Mouse (Mus musculus): ENCODE measurements around the gene Tanc1.

The Tanc1 gene

DNA sequence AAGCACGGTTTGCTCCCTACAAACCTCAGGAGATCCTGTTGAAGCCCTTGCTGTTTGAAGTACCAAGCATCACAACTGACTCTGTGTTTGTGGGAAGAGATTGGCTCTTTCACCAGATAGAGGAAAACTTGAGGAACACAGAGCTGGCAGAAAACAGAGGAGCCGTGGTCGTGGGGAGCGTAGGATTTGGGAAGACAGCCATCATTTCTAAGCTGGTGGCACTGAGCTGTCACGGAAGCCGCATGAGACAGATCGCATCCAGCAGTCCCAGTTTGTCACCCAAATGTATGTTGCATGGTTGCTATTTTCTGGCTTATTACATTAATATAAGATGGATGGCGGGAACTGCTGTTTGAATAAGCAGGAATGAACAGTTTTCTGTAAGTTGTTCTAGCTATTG, 179.8 kb downstream of the Tanc1 start:
- no peak for DNase-seq (ENCODE audit: low read depth, low spot score)

DNA sequence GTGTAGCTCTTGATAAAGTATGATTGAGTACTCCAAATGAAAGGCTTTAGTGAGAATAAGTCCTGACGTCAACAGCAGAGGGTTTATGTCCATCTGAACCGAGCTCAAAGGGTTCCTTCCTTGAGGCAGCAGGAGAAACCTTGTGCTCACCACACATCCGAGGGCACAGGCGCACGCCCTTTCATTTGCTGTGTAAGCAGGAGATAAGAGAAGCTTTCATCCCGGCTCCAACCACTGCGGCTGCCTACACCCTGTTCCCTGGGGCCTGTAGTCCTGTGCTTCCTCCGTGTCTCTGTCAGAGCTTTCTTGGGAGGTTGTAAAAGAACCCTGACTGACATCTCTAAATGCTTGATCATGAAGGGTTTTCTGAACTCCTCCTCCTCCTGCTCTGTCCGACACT, 181.5 kb downstream of the Tanc1 start:
- no peak for DNase-seq (ENCODE audit: low read depth, low spot score)

DNA sequence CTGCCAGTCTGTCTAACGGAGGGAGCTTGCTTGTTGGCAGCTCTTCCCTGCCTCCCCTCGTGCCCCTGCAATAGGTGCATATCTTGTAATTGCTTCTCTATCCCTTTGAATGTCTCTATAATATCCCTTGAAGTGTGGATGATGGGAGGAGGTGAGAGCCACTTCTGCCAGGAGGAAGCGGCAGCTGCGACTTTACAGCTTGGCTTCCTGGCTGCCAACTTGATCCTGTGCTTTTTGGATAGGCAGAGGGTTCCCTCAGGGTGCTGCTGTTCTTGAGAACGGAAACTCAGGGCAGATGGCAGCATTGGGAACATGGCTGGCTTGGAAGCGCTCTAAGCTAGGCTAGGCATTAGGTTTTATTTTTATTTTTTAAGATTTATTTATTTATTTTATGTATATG, 183.0 kb downstream of the Tanc1 start:
- no peak for DNase-seq (ENCODE audit: low read depth, low spot score)

DNA sequence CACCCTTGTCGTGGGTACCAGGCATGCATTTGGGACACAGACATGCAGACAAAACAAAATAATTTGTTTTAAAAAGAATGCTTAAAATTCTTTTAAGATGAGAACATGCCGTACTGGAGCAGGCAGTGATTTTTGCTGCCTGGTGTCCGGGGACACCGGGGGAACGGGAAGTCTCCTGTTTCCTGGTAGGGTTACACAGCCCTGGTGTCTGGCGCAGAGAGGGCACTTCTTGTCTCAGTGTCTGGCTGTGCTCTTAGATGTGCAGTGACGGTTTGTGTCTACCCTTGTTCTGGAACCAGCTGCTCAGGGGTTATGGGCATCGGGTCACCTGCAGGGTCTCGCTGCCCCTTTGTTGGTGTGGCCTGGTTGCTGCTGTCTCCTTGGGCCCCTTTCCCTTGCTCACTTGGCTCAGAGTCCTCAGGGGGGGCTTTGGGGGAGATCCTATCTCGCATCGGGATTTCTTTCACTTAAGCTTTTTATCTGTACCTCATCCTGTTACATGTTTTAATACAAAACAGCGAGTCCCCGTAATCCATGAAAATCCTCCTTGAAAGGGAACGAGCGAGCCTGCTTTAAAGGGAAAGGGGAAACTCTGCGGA, 187.2 kb downstream of the Tanc1 start:
- no peak for DNase-seq (ENCODE audit: low read depth, low spot score)

DNA sequence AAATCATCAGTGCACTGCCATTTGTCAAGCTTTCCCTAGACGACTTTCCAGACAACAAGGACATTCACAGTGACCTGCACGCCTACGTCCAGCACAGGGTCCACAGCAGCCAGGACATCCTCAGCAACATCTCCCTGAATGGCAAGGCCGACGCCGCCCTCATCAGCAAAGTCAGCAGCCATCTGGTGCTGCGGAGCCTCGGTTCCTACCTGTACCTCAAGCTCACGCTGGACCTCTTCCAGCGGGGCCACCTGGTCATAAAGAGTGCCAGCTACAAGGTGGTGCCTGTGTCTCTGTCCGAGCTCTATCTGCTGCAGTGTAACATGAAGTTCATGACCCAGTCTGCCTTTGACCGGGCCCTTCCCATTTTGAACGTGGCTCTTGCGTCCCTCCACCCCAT, 187.7 kb downstream of the Tanc1 start:
- no peak for DNase-seq (ENCODE audit: low read depth, low spot score)

DNA sequence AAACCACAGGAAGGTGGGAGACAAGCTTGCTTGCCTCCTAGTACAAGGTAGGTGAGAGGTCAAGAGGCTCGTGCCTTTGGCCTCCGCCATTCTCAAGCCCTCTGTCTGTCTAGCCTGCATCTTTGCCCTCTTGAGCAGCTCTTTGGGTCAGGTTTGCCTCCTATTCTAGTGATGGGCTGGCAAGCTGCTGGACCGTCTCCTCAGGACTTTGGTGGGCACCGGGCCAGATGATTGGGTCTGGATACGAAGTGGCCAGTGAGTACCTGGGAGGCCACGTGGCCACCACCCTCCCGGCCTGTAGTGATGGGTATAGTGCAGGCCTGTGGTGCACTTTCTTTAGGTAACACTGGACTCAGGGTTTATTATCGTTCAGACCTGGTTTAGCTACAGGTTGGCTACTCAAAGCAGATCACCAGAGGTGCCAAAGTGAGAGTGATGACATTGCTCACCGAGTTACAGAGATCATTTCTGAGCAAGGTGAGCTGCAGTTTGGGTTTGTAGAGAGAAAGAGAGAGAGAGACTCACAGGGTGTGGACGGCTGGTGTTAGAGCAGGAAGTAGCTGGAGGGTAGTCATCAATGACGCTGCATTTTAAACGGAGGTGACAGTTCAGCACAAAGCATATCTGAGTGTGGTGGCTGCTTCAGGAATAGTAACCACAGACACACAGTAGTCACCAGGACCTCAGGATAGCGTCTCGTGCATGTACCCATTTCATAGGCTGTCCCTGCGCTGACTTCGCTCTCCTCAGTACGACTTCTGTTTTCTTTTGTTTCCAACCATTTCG, 188.8 kb downstream of the Tanc1 start:
- DNase-seq (ENCODE audit: low read depth, low spot score), result no peak

DNA sequence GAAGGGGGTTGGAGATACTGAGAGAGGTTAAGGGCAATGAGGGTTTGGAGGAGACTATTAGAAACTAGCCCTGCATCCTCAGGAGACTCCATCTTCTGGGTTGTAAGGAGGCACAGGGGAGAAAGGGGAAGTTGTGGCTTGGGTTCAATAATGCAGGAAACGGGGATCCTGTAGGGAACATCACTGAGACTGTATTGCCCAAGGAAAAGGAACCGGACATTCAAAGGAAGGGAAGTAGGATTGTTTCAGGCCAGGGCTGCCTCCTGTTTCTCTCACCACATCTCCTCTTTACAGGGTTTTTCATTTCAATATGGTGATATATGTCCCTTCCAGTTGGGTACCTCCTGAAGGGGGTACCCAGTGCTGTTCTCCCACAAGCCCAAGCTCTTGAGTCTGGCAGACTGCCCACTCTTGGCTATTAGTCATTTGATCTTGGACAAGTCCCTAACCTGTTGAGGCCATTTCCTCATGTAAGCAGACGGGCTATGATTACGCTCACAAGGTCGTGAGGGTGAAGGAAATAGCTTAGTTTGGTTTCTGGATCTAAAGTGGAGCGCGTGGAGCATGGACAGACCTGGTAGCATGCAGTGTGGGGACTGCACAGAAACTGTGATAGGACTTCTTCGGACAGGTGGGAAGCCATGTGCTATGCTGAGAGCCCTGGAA, 191.0 kb downstream of the Tanc1 start:
- DNase-seq (ENCODE audit: low read depth, low spot score), result no peak

DNA sequence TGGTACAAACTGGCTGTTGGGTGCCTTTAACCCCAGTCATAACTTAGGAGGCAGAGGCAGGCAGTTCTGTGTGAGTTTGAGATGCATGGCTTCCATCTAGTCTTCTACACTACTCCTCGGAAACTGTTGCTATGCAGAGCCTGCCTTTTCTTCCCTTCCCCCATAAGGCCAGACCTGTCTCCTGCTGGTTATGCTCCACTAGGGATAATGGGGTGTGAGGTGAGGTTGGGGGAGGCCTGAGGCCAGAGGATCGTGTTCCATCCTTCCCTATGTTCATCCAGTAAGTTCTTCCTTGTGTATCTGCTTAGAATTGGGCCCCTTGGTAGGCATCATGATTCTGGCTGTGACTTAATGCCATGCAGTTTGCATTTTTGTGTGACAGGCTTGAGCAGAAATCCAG, 193.8 kb downstream of the Tanc1 start:
- DNase-seq (ENCODE audit: low read depth, low spot score), result no peak

DNA sequence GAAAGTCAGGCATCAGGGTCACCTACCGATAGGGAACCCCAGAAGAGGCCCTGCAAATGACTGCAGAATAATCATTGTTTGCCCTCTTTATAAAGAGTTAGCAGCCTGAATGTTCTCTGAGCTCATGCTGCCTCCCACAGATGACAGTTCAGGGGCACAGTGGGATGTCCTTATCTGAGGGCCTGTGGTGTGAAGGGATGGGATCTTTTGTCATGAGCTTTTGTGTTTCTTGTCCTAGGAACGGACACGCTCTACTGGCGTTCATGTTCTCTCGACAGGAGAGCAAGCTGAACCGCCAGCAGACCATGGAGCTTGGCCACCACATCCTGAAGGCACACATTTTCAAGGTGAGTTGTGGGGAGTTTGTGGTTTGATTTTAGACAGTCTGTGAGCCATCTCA, 194.2 kb downstream of the Tanc1 start:
- DNase-seq (ENCODE audit: low read depth, low spot score), result no peak

DNA sequence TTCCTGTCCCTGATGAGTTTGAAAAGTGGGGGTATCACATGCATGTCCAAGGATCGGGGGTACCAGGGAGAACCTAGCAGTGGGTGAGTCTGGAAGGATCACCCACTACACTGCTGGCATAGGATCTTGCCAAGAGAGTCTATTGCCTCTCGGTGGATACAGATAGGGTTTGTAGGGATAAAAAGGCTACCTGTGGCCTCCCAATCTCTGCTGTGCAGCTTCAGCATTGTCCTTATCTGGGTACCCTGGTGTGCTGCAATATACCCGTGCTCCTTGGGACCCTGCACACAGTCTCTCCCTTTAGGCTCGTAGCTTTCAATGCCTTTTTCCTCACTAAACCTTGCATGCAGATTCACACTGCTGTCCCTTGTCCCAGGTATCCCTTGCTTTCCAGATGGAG, 196.8 kb downstream of the Tanc1 start:
- DNase-seq (ENCODE audit: low read depth, low spot score), result no peak

DNA sequence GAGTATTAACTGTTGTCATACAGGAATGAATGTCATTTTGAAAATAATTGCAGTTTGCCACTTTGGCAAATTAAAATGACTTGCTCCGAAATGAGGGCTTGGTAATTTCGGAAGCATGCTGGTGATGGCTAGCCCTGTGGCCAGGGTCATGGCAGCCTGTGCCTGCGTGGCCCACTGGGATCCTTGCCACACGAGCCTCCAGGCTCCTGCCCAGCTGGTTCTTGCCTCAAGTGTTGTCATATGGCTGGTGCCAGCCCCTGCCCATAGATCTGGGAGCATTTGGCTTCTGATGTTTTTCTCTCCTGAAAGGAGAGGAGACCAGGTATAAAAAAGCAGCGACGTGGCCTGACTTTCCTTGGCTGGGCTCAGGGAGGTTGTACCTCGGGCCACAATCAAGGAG, 198.2 kb downstream of the Tanc1 start:
- DNase-seq (ENCODE audit: low read depth, low spot score), result no peak

DNA sequence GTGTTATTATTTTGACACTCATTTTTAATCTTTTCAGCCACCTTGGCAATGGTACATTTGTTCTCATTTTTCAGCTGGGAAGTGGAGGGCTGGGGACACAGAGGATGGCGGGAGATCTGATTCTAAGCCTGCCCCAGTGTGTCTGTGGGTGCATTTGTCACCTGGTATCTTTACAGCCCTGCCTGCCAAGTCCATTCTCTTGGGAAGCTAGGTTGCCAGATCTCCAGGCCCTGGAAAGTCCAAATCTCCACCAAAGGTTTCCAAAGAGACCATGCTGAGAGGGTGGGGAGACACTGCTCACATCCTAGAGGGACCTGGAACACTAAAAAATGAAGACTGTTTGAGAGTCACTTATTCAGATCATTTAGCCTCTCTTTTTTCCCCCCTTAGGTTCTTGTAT, 199.4 kb downstream of the Tanc1 start:
- DNase-seq (ENCODE audit: low read depth, low spot score), result no peak

DNA sequence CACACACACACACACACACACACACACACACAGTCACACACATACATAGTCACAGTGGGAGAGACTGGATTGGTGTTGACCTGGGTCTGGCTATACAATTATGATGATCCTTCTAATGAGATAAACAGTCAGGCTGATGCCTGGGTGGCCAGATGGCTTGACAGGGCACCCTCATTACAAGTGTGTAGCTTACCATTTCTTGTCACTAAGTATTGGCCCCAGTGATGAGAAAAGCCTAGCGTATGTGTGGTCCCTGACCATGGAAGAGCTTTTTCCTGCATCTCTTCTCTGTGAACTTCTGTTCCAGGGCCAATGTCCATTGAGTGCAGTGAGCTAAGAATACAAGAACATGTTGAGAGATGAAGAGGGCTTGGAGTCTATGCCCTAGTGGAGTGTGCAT, 200.8 kb downstream of the Tanc1 start:
- DNase-seq (ENCODE audit: low read depth, low spot score), result no peak

DNA sequence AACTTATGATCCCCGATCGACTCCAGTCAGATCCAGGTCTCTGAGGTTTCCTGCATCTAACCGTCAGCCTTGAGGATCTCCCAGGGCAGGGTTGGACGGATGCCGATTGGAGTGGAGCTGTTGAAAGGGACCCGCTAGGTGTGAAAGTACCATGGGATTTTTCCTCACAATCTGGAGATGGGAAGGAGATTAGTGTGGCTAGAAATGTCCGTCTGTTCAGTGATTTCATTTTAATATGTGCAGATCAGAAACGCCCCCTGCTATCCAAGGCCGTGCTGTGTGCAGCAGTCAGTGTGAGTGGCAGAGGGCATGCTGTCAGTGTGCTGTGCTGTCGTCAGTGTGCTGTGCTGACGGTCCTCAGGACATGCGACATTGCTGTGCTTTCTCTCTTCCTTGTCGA, 201.6 kb downstream of the Tanc1 start:
- no peak for DNase-seq (ENCODE audit: low read depth, low spot score)

DNA sequence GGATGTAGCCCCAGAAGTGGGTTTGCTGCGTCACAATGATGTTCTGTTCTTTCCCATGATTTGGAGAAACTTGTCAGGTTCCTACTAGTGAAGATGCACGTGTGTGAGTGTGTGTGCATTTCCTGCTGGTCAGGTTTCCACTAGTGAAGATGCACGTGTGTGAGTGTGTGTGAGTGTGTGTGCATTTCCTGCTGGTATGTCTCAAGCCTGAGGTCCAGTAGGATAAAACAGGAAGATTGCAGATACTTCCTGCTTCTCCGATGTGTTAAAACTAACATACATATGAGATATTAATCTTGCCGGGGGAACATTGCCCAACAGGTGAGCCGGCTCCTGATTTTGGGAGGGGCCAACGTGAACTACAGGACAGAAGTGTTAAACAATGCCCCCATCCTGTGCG, 203.2 kb downstream of the Tanc1 start:
- no peak for DNase-seq (ENCODE audit: low read depth, low spot score)

DNA sequence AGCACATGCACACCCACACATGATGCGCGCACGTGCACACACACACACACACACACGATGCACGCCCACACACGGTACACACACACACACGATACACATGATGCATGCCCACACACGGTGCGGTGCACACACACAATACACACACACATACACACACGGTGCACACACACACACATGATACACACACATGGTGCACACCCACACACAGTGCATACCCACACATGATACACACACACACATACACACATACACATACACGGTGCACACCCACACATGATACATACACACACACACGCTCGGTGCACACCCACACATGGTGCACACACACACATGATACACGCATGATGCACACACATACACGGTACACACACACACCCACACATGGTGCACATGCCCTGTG, 206.8 kb downstream of the Tanc1 start:
- DNase-seq (ENCODE audit: low read depth, low spot score), result no peak

DNA sequence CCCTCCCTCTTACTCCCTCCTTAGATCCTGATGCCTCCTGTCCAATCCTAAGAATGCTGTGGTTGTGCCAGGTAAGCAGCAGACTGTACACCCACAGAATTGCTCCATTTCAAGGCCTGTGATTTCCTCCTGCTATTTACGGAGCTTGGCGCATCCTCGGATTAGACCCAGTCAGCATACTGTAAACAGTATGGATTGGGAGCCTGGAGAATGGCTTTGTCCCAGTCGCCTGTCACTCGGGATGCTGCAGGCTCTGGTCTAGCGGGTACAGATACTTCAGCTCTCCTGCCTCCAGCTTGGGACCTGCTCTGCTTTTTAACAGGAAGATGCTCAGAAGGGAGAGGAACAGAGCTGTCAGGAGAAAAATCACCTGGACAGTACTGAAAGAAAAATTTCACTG, 207.6 kb downstream of the Tanc1 start:
- no peak for DNase-seq (ENCODE audit: low read depth, low spot score)

DNA sequence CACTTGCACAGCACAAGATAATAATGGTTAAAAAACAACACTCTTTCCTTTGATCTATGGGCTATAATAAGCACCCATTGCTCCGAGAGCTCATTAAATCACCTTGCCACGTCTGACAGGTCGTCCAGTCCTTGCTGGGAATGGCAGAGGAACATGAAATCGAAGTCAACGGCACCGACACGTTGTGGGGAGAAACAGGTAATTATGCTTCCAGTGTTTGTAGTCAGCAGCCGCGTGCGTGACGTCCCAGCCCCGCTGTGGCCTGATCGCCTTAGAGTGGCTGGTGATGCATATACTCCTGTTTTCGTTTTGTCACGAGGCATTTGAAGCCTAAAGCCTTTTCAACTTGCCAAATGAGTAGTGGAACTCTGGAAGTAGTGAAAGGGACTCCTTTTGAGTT, 208.2 kb downstream of the Tanc1 start:
- no peak for DNase-seq (ENCODE audit: low read depth, low spot score)

DNA sequence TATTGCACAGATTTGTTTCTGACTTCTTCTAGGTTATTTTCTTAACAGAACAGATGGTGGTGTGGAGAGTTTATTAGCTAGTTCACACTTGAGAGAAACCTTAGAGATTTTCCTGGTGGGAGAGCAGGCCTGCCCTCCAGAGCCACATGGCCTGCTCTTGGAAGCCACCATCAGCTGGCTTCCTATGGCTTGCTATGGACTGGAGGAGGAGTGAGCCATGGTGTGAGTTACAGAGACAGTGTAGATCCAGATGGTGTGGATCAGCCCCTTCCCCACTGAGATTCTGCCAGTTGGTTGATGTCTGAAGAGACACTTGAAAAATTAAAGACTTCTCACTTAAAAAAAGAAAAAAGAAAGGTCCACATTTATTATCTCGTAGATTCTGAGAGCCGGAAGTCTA, 209.2 kb downstream of the Tanc1 start:
- no peak for DNase-seq (ENCODE audit: low read depth, low spot score)

DNA sequence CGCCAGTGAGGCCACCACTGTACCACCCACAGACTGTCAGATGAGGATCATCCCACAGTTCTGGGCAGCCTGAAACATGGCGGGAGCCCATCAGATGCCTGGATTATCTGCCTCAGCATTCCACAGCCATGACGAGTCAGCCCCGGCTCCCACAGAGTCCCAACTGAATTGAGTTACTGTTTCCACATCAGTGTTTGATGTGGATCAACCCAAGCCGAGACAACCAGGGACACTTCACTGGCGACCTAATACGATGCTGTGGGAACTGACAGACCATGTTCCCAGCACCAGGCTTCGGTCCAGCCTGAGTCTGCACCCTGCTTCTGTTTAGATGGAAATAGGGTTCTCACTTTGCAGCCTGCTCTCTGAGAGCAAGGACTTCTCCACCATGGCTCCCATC, 212.4 kb downstream of the Tanc1 start:
- DNase-seq (ENCODE audit: low read depth, low spot score), result no peak

DNA sequence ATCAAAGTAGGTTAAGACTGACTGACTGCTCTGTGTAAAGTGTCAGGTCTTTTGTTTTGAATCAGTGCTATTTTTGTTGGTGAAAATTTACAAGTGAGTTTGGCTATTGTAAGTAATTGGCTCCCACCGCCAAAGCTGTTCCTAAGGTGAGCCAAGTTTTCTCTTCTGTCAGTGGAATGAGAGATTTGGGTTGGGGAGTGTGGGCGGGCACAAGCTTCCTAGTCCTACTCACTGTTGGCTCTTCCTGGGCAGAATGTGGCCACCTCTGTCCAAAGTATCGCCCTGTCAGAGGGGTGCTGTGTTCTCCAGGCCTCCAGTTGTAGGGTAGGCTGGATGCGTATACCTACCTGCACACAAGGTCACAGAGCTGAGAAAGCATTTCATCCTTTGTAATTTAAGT, 213.5 kb downstream of the Tanc1 start:
- DNase-seq (ENCODE audit: low read depth, low spot score), result no peak

DNA sequence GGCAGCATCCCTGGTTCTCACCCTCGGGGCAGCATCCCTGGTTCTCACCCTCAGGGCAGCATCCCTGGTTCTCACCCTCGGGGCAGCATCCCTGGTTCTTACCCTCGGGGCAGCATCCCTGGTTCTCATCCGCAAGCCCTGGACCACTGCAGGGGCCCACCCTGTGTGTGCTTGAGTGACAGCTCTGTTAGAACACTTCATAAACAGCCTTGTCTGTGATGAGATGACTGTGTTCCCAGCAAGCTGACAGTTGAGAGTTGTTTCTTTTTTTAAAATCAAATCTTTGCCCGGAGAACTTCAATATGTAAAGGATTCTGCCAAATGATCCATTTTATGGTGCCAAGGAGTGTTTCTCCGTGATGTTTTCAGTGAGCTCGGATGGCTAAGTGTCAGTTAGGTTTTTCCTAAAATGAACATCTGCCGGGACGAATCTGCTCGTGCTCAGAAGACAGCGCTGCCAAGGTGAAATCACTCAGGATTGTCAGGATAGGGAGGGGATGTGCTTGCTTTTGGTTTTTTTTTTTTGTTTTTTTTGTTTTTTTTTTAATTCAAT, 216.3 kb downstream of the Tanc1 start:
- DNase-seq (ENCODE audit: low read depth, low spot score), result no peak

Measured in embryo, embryonic 11.5 days (tissue).